Mouse (Mus musculus): ENCODE results near the gene Tubg2. TPM values are rescaled to one million over a fixed set of nuclear protein-coding genes. Genes with fewer than 3 reads are reported as not detected.
A peak's percentile ranks its signal among the peaks of the same experiment; 100 is the strongest.

The Tubg2 gene
- total and polyA plus RNA-seq, 2 experiments from 2014 or later, result 1.8 TPM; not detected in 1

DNA sequence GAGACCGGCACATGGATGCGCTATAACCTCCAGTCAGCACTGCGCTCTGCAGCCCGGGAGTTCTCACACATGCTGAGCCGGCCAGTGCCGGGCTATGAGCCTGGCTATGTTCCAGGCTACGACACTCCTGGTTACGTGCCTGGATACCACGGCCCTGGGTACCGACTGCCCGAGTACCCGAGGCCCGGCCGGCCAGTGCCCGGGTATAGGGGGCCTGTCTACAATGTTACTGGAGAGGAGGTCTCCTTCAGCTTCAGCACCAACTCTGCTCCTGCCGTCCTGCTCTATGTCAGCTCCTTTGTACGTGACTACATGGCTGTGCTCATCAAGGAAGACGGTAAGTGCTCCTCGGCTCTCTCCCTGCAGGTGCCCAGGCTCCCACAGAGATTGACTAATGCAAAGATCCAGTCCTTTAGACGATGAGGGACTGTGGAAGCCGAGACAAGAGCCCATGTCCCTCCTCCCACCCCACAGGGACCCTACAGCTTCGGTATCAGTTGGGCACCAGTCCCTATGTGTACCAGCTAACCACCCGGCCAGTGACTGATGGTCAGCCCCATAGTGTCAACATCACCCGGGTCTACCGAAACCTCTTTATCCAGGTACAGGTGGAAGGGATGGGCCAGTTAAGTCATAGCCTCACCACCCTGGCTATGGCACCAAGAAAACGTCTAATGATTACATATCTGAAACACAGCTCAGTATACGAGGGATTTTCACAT, 31.0 kb downstream of the Tubg2 start:
- no peak overlapping the region for H3K9ac ChIP-seq (replicated peaks; ENCODE audit: low read depth, low read length)
- 79% methylated on average over 27 of the region's 27 CpGs for WGBS
- no peak overlapping the region for H3K27ac ChIP-seq (ENCODE audit: low read depth)
- no peak for TF ChIP-seq CTCF (IDR thresholded peaks at IDR 0.05; ENCODE audit: low read depth)
- TF ChIP-seq EP300 (IDR thresholded peaks at IDR 0.05; ENCODE audit: low read depth), result no peak
- DNase-seq (ENCODE audit: low spot score) (no peak), ATAC-seq (ENCODE audit: insufficient read depth, low read depth) (no peak)
- H3K9me3 ChIP-seq (replicated peaks; ENCODE audit: control insufficient read depth, low read length), result no peaks in the 10 kb centered on the region
- H3K4me2 ChIP-seq (ENCODE audit: low read depth, low read length), result no peak overlapping the region
- H3K4me1 ChIP-seq (ENCODE audit: control insufficient read depth, insufficient read depth), result peaks cover 17% of the 10 kb centered on the region
- no peaks in the 10 kb centered on the region for H3K27me3 ChIP-seq (ENCODE audit: control insufficient read depth, insufficient read depth, low read length)
- 0 out of 2 replicates have a peak, but pooled peaks cover 3% of the 10 kb centered on the region for H3K36me3 ChIP-seq (replicated peaks; ENCODE audit: control insufficient read depth, insufficient read depth, low read length)
- H3K4me3 ChIP-seq (ENCODE audit: low read depth, low read length), result no peak overlapping the region

GRCm38 (mm10) chr11:101187541-101187940, 31.8 kb downstream of the Tubg2 start:
- no peak for DNase-seq (ENCODE audit: low spot score)
- H3K4me3 ChIP-seq (ENCODE audit: low read depth, low read length), result no peak overlapping the region
- H3K9ac ChIP-seq (replicated peaks; ENCODE audit: low read depth, low read length), result no peak overlapping the region
- no peak overlapping the region for H3K4me2 ChIP-seq (ENCODE audit: low read depth, low read length)
- H3K27ac ChIP-seq (ENCODE audit: low read depth), result no peak overlapping the region
- no peaks in the 10 kb centered on the region for H3K9me3 ChIP-seq (replicated peaks; ENCODE audit: control insufficient read depth, low read length)
- peaks cover 3% of the 10 kb centered on the region; the same call in 1 of the 2 replicates for H3K36me3 ChIP-seq (replicated peaks; ENCODE audit: control insufficient read depth, insufficient read depth, low read length)
- TF ChIP-seq CTCF (IDR thresholded peaks at IDR 0.05; ENCODE audit: low read depth) (no peak), EP300 (IDR thresholded peaks at IDR 0.05; ENCODE audit: low read depth) (no peak)
- ATAC-seq (ENCODE audit: insufficient read depth, low read depth), result no peak
- peaks cover 17% of the 10 kb centered on the region for H3K4me1 ChIP-seq (ENCODE audit: control insufficient read depth, insufficient read depth)
- H3K27me3 ChIP-seq (ENCODE audit: control insufficient read depth, insufficient read depth, low read length), result no peaks in the 10 kb centered on the region
- 86% methylated on average over 5 of the region's 5 CpGs for WGBS

DNA sequence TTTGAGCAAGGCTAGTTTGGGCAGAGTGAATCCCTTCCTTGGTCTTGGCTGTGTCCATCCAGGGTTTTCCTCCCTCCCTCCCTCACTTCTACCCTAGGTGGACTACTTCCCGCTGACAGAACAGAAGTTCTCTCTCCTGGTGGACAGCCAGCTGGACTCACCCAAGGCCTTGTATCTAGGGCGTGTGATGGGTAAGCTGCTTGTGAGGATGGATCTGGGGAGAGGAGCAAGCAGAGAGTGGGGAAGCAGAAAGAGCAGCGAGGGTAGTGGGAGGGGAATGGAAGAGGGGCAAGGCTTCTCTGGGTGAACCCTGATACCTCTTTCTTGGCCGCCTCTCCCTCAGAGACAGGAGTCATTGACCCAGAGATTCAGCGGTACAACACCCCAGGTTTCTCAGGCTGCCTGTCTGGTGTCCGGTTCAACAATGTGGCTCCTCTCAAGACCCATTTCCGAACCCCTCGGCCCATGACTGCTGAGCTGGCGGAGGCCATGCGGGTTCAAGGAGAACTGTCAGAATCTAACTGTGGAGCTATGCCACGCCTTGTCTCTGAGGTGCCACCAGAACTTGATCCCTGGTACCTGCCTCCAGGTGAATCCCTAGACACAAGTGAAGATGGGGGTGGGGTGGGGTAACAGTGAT, 32.6 kb downstream of the Tubg2 start:
- no peaks in the 10 kb centered on the region for H3K27me3 ChIP-seq (ENCODE audit: control insufficient read depth, insufficient read depth, low read length)
- no peak for DNase-seq (ENCODE audit: low spot score)
- no peak overlapping the region for H3K4me2 ChIP-seq (ENCODE audit: low read depth, low read length)
- no peaks in the 10 kb centered on the region for H3K9me3 ChIP-seq (replicated peaks; ENCODE audit: control insufficient read depth, low read length)
- ATAC-seq (ENCODE audit: insufficient read depth, low read depth), result no peak
- peaks cover 10% of the 10 kb centered on the region; the same call in 1 of the 2 replicates for H3K36me3 ChIP-seq (replicated peaks; ENCODE audit: control insufficient read depth, insufficient read depth, low read length)
- TF ChIP-seq CTCF (IDR thresholded peaks at IDR 0.05; ENCODE audit: low read depth) (no peak), EP300 (IDR thresholded peaks at IDR 0.05; ENCODE audit: low read depth) (no peak)
- H3K4me1 ChIP-seq (ENCODE audit: control insufficient read depth, insufficient read depth), result peaks cover 18% of the 10 kb centered on the region
- H3K27ac ChIP-seq (ENCODE audit: low read depth), result no peak overlapping the region
- H3K9ac ChIP-seq (replicated peaks; ENCODE audit: low read depth, low read length), result no peak overlapping the region
- H3K4me3 ChIP-seq (ENCODE audit: low read depth, low read length), result no peak overlapping the region
- WGBS, result 75% methylated on average over 11 of the region's 11 CpGs

DNA sequence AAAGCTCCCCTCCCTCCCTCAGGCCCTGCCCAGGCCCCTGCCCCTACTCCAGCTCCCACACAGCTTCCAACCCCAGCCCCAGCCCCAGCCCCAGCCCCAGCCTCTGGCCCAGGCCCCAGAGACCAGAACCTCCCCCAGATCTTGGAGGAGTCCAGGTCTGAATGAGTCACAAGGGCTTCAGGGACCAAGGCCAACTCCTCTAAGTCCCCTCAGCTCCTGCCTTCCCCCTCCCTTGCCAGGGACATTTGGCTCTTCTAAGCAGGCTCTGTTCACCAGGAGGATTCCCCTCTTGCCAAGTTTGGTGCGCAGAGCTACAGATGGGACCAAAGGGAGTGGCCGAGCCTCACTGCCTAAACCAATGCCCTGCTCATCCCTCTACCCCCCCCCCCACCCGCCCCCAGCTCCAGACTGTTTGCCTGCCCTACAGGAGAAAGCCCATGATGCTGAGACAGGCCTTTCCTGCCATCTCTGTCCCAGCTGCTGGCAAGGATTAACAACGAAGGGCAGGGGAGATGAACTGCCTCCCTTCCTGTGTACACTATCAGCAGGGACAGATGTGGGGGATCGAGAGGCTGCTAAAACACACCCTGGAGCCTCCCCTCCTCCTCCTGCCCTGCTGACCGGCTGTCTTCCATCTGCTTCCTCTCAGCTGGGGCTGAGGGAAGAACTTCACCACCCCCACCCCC, 33.9 kb downstream of the Tubg2 start:
- H3K4me2 ChIP-seq (ENCODE audit: low read depth, low read length), result peak overlapping the region; percentile 5; the same call in 1 of the 2 replicates
- DNase-seq (ENCODE audit: low spot score), result peak; percentile 77
- H3K9me3 ChIP-seq (replicated peaks; ENCODE audit: control insufficient read depth, low read length), result no peaks in the 10 kb centered on the region
- H3K27ac ChIP-seq (ENCODE audit: low read depth), result peak overlapping the region; percentile 76
- peak overlapping the region; percentile 24; the same call in 1 of the 2 replicates for H3K9ac ChIP-seq (replicated peaks; ENCODE audit: low read depth, low read length)
- TF ChIP-seq EP300 (IDR thresholded peaks at IDR 0.05; ENCODE audit: low read depth) (no peak), CTCF (IDR thresholded peaks at IDR 0.05; ENCODE audit: low read depth) (no peak)
- peaks cover 12% of the 10 kb centered on the region; the same call in 1 of the 2 replicates for H3K36me3 ChIP-seq (replicated peaks; ENCODE audit: control insufficient read depth, insufficient read depth, low read length)
- ATAC-seq (ENCODE audit: insufficient read depth, low read depth), result peak; percentile 70
- WGBS, result 19% methylated on average over 5 of the region's 6 CpGs
- no peaks in the 10 kb centered on the region for H3K27me3 ChIP-seq (ENCODE audit: control insufficient read depth, insufficient read depth, low read length)
- peaks cover 31% of the 10 kb centered on the region for H3K4me1 ChIP-seq (ENCODE audit: control insufficient read depth, insufficient read depth)
- H3K4me3 ChIP-seq (ENCODE audit: low read depth, low read length), result no peak overlapping the region

- TF ChIP-seq EP300 (IDR thresholded peaks at IDR 0.05; ENCODE audit: low read depth), result no peak
- TF ChIP-seq CTCF (IDR thresholded peaks at IDR 0.05; ENCODE audit: low read depth), result no peak
- DNase-seq (ENCODE audit: low spot score) (no peak), ATAC-seq (ENCODE audit: insufficient read depth, low read depth) (no peak)
- WGBS, result 53% methylated on average over 8 of the region's 8 CpGs
- Histone ChIP-seq H3K27me3 (ENCODE audit: control insufficient read depth, insufficient read depth, low read length) (no peaks in the 10 kb centered on the region), H3K4me1 (ENCODE audit: control insufficient read depth, insufficient read depth) (peaks cover 32% of the 10 kb centered on the region), H3K9ac (replicated peaks; ENCODE audit: low read depth, low read length) (no peak overlapping the region), H3K4me2 (ENCODE audit: low read depth, low read length) (peak overlapping the region; percentile 5; the same call in 1 of the 2 replicates), H3K36me3 (replicated peaks; ENCODE audit: control insufficient read depth, insufficient read depth, low read length) (peaks cover 13% of the 10 kb centered on the region; the same call in 1 of the 2 replicates), H3K9me3 (replicated peaks; ENCODE audit: control insufficient read depth, low read length) (no peaks in the 10 kb centered on the region), H3K4me3 (ENCODE audit: low read depth, low read length) (no peak overlapping the region), H3K27ac (ENCODE audit: low read depth) (peak overlapping the region; percentile 76)
Measured at GRCm38 (mm10) chr11:101190181-101190912, 34.6 kb downstream of the Tubg2 start.
